Mouse (Mus musculus) thymus, postnatal 0 days (tissue): ENCODE data around the gene Slc41a3. TPM values are rescaled to one million over a fixed set of nuclear protein-coding genes. Genes with fewer than 3 reads are reported as not detected.

Experiments
- DNase-seq: peaks from one replicate; pipeline ENCODE4 v3.0.0-alpha.2; 2015; ENCODE audit warnings: low spot score
- polyA plus RNA-seq: library from polyadenylated mRNA; unstranded; fragments of >200 nt; fragmentation: Nextera tagmentation; extraction: Ambion mirVana; gene quantifications from 2 replicates; pipeline ENCODE4 v1.2.1, GENCODE M21; 2015

Slc41a3 gene
- polyA plus RNA-seq, 1 experiment from 2014 or later = 7.5 TPM

DNA sequence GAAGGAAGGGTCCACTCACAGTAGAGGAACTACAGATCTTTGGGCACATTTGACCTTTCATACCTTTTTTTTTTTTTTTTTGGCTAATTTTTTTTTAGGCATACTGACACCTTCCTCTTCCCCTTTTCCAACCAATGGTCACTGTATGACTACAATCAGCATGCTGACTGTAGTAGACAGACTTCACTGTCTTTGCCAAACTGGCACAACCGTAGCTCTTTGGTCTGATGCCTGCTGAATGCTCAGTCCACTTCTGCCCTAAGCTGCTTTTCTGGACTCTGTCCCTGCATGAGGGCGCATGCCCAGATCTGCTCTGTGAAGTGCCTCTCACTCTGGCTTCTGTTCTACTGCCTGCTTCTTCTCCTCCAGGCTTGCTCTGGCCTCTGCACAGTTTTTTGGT lies 6.9 kb upstream of the Slc41a3 start:
- no peak for DNase-seq

DNA sequence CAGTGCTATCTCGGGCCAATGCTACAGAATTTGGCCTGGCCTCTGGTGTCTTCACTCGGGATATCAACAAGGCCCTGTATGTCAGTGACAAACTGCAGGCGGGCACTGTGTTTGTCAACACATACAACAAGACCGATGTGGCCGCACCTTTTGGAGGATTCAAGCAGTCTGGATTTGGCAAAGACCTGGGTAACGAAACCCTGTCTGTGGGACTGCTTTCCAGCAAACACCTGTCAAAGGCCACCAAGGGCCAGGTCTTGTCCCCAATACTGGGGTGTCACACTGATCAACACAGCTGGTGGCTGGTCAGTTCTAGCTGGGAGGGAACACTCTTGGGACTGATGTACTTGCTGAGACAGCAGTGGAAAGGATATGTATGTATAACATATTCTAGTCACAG lies 6.3 kb upstream of the Slc41a3 start:
- no peak for DNase-seq

- DNase-seq = no peak
Observed at GRCm38 (mm10) chr6:90600351-90600750, 4.2 kb upstream of the Slc41a3 start.

GRCm38 (mm10) chr6:90601736-90602135 lies 2.8 kb upstream of the Slc41a3 start:
- DNase-seq = no peak

GRCm38 (mm10) chr6:90602304-90602703 lies 2.2 kb upstream of the Slc41a3 start:
- no peak for DNase-seq

DNA sequence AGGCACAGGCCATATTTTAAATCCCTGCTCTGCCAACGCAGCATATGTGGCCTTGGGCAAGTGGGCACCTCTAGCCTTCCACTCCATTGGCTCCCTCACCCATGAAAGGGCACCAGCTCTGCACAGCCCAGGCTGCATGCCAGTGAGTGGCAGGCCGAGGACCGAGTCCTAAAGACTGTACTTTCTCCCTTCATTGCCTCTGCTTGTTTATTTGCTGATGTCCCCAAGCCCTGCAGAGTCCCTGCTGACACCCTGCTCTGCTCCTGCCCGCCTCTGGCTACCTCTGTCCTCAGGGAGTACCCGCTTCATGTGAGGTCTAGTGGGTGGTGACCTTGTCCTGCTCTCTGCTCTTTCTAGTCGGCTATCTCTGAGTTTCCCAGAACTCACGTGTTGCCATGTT lies 1.4 kb upstream of the Slc41a3 start:
- DNase-seq = no peak

DNA sequence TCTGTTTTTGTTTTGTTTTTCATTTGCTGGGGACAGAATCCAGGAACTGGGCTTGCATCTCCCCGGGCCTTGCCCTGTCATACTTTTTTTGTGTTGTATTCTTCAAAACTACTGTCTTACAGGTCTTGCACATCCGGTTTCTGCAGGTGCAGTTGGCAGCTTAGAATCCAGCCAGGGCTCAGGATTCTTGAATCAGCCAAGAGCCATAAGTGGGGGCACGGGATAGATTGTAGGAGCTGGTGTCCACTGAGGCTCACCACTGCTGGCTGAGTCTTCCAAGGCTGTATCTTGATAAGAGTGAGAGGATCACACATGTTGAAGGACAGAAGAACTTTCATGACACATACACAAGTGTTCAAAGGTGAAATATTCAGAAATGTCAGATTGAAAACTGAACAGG lies 395 bp upstream of the Slc41a3 start:
- peak; percentile 40 for DNase-seq

DNA sequence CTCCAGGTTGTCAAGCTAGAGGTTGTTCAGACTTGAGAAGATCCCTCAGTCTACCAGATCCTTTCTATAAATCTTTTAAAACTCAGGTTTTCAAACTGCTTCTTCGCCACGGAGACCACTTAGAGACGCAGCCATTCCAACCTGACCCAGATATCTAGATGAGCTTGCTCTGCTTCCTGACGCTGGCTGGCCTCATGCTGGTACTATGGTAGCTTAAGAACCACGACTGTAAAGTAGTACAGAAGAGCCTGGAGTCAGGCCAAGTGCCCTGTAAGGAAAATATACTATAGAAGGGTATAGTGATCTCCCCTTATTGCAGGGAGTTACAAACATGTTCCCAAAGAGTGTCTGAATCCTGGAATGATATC lies 757 bp downstream of the Slc41a3 start:
- DNase-seq = no peak

DNA sequence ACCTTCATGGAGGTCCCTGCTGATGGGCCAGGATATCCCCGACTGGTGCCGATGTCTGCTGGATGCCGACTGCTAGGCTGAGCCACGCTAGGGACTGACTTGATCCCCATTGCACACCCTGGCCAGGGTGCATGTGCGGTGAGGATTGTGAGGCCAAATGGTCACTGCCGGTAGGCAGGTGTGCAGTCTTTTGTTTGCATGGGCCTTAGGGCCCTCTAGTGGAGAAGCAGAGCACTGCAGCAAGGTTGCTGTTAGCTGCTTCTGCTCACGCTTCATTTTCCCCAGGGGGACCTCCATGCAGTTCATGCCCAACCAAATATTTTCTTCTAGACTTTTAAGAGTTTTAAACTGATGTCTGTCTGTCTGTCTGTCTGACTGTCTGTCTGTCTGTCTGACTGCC lies 2.0 kb downstream of the Slc41a3 start:
- DNase-seq = peak; percentile 80

DNA sequence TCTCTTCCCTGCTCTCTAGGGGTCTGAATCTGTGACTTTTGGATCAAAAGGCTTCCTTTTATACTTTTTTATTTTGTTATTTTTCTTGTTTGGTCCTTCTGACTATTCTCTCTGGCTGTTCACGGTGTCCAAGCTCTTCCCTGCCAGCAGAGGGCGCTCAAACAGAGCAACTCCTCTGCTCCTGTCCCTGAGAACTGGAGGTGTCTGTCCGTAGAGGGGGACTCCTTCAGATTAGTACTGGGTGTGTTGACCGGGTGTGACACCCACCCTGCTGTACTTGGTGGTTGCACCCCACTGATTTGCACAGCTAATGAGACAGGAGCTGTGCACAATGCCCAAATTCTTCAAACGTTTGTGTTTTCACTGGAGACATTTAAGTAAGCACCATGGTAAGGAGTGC lies 2.7 kb downstream of the Slc41a3 start:
- peak; percentile 81 for DNase-seq

DNA sequence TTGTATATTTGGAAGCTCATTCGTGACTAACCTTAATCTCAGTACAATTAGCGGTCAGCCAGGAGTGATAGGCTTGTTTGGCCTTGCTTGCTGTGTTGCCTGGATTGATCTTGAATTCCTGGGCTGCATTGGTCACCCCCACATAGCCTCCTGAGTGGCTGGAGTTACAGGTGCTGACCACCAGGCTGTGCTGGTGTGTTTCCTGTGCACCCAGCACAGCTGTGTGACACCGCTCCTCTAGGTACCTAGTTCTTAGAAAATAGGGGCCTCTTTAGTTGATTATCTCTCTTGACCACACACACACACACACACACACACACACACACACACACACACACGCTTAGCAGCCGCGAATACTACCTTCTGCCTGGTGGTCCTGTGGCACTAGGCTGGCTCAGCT lies 3.7 kb downstream of the Slc41a3 start:
- peak; percentile 29 for DNase-seq

GRCm38 (mm10) chr6:90610248-90610647 lies 5.7 kb downstream of the Slc41a3 start:
- DNase-seq = no peak

DNA sequence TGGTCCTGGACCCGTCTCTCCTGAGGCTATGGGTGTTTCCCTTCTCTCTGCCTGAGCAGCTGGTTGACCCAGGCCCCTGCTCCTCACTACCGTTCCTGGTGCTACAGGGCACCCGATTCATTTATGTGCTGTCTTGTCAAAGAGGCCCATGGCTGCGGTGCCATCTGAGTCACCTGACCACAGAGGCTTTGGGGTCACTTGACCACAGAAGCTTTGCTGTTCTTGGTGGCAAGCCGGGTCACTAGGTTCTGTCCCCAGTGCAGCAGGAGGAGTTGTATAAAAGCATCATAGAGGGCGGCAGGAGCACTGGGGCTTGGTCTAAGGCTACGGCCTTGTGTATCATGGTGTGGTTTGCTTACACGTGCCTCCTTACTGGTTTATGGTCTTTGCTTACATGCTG lies 8.8 kb downstream of the Slc41a3 start:
- no peak for DNase-seq

GRCm38 (mm10) chr6:90615362-90615761 lies 10.8 kb downstream of the Slc41a3 start:
- no peak for DNase-seq

GRCm38 (mm10) chr6:90615991-90616390 lies 11.5 kb downstream of the Slc41a3 start:
- no peak for DNase-seq

DNA sequence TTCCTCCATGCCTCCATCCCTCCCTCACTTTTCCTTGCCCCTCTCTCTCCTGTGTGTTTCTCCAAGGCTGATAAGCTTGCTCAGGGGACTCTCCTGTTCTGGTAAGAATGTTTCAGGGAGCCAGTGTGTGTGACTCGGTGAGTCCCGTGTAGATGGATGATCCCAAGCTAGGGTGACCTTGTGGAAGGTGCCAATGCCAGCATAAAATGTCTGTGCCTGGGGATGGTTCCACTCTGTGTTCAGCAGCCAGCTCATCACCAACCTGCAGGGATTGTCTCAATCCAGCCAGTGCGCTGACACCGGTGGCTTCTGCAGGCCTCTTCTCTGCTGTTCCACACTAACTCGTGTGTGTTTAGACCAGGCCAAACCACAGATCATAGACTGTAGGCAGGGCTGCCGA lies 12.0 kb downstream of the Slc41a3 start:
- DNase-seq = no peak

GRCm38 (mm10) chr6:90618274-90618673 lies 13.7 kb downstream of the Slc41a3 start:
- peak; percentile 53 for DNase-seq

- DNase-seq = no peak
Observed at GRCm38 (mm10) chr6:90618821-90619636, 14.5 kb downstream of the Slc41a3 start.

- DNase-seq = no peak
Observed at GRCm38 (mm10) chr6:90619936-90620335, 15.4 kb downstream of the Slc41a3 start.

- no peak for DNase-seq
Observed at GRCm38 (mm10) chr6:90620791-90621583, 16.5 kb downstream of the Slc41a3 start.

- no peak for DNase-seq
Observed at GRCm38 (mm10) chr6:90621584-90621890, 17.0 kb downstream of the Slc41a3 start.

DNA sequence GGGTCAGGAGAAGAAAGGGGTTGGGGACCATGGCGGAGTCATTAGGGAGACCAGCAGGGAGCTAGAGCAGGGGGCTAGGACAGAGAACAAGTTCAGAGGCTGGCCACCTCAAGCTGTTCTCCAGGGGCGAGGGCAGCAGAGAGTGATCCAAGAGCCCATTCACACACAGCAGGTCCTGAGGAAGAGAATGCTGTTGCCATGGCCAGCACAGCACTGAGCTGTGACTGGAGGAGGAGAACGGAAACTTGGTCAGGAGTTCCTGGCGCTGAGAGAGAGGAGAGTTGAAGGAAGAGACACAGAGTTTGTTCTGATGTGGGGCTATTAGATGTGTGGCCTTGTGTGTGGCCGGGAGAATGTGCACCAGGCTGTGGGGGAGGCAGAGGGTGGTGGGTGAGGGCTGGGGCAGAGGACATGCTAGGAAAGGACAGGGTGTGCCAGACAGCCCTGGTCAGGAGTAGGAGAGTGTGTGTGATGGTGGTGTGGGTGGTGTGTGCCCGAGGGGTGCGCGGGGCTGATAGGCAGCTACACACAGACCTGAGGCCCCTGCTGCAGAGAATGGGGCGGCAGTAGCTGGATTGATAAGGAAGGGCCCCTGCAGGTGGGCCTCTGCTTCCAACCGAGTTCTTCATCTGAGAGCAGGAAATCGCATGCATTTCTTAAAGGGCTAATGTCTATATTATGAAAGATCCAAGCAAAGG lies 18.4 kb downstream of the Slc41a3 start:
- peak; percentile 49 for DNase-seq
